Comparison of ENCODE assay signal across 7 mouse cellular contexts in the genomic region with DNA sequence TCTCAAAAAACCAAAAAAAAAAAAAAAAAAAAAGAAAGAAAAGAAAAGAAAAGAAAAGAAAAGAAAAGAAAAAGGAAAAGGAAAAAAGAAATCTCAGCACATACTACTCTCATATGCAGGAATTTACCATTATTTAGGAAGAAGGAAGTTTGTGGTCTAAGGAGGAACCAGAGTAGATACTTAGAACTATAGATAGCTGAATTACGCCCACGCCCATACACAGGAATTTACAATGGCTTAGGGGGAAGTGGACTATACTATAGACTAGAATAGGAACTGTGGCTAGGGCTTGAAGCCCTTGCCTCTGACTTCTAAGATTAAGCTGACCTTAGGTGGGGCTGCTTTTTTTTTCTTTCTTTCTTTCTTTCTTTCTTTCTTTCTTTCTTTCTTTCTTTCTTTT. TPM values are rescaled to one million over a fixed set of nuclear protein-coding genes. Genes with fewer than 3 reads are reported as not detected.
DNase-seq lines count a peak whose midpoint lies in the region.
"Not testable (repeated sequence)": the region's sequence is repeated elsewhere in the genome, so short reads cannot be mapped to it uniquely, and the experiment has no call there.
"Had no signal": no experiment of that assay in that cellular context is flagged by ENCODE, and none has a peak within 500 bp of the region (broad histone marks: within the 10 kb centered on the region; RNA-seq: fewer than 3 reads in every experiment).

No protein-coding gene starts in this region.

- DNase-seq in B cell, adult 2 months = peak; percentile 24 to 39
- peak; percentile 64 for DNase-seq in MEL-GATA-1-ER (ENCODE audit: extremely low read depth, low read depth)
- DNase-seq in ZHBTc4 (ENCODE audit: low read depth, low spot score) = peak; percentile 66
- DNase-seq in lung, postnatal 25 days (ENCODE audit: low spot score) = peak; percentile 32
- peak; percentile 46 to 49 for DNase-seq in spleen, postnatal 36 days (ENCODE audit: low spot score in 2 of 2)

- 0 out of 2 replicates have a peak overlapping the region, but pooled peaks have one; percentile 17 for H3K27ac ChIP-seq in macrophage

- 6% methylated on average over 2 of the region's 2 CpGs for whole genome bisulfite sequencing in macrophage (ENCODE audit: missing documents)

- H3K4me3 ChIP-seq in macrophage (ENCODE audit: inconsistent target) = not testable (repeated sequence)

- H3K79me2 ChIP-seq in macrophage (ENCODE audit: inconsistent target) = not testable (repeated sequence)

- H3K36me3 ChIP-seq in macrophage (ENCODE audit: inconsistent target) = not testable (repeated sequence)

RNA-seq across cellular contexts. Expression of gene Mum1, which starts 3.1 kb away (rescaled TPM):
- 10 to 100 TPM; 20.0 to 83.3 (median 42.7) TPM for total RNA-seq in macrophage (2018; cell fraction: chromatin; rRNA removed)
- 10 to 100 TPM in 1 of 26 experiments, 1 to 10 TPM in 25; 3.8 to 12.0 (median 7.0) TPM for total RNA-seq in macrophage (2018; cell fraction: cytosol; rRNA removed)
- 10 to 100 TPM in 25 of 26 experiments, 1 to 10 TPM in 1; 9.4 to 91.9 (median 26.5) TPM for total RNA-seq in macrophage (2018; cell fraction: nucleus; rRNA removed)
- 5.1 to 14.8 TPM (median 7.6 TPM) in 3 replicates for polyA plus RNA-seq in macrophage (2018)

RNA-seq across cellular contexts. Expression of gene Ndufs7, which starts 25.8 kb away (rescaled TPM):
- 10 to 100 TPM in 25 of 26 experiments, 1 to 10 TPM in 1; 7.7 to 70.5 (median 32.8) TPM for total RNA-seq in macrophage (2018; cell fraction: chromatin; rRNA removed)
- 100 to 1,000 TPM in 16 of 26 experiments, 10 to 100 TPM in 10; 77.8 to 131 (median 102) TPM for total RNA-seq in macrophage (2018; cell fraction: cytosol; rRNA removed)
- 10 to 100 TPM; 16.9 to 69.3 (median 39.0) TPM for total RNA-seq in macrophage (2018; cell fraction: nucleus; rRNA removed)
- 31.2 to 113 TPM (median 79.8 TPM) in 3 replicates for polyA plus RNA-seq in macrophage (2018)

RNA-seq across cellular contexts. Expression of gene Gamt, which starts 37.7 kb away (rescaled TPM):
- 1 to 10 TPM in 18 of 26 experiments, not detected in 8; 1.1 to 7.6 (median 3.6) TPM for total RNA-seq in macrophage (2018; cell fraction: chromatin; rRNA removed)
- total RNA-seq in macrophage (2018; cell fraction: cytosol; rRNA removed) = 10 to 100 TPM in 23 of 26 experiments, 1 to 10 TPM in 3; 8.8 to 18.0 (median 12.7) TPM
- 10 to 100 TPM in 1 of 26 experiments, 1 to 10 TPM in 25; 1.3 to 11.7 (median 3.4) TPM for total RNA-seq in macrophage (2018; cell fraction: nucleus; rRNA removed)
- 8.2 to 24.0 TPM (median 13.8 TPM) in 3 replicates for polyA plus RNA-seq in macrophage (2018)

RNA-seq across cellular contexts. Expression of gene Dazap1, which starts 38.1 kb away (rescaled TPM):
- 100 to 1,000 TPM; 101 to 504 (median 250) TPM for total RNA-seq in macrophage (2018; cell fraction: chromatin; rRNA removed)
- 10 to 100 TPM; 46.4 to 81.7 (median 59.2) TPM for total RNA-seq in macrophage (2018; cell fraction: cytosol; rRNA removed)
- total RNA-seq in macrophage (2018; cell fraction: nucleus; rRNA removed) = 100 to 1,000 TPM in 19 of 26 experiments, 10 to 100 TPM in 7; 65.7 to 287 (median 127) TPM
- polyA plus RNA-seq in macrophage (2018) = 75.1 to 96.3 TPM (median 76.2 TPM) in 3 replicates

RNA-seq across cellular contexts. Expression of gene Efna2, which starts 43.9 kb away (rescaled TPM):
- 1 to 10 TPM in 3 of 26 experiments, under 1 TPM in 12, not detected in 11; 0.30 to 1.9 (median 0.43) TPM for total RNA-seq in macrophage (2018; cell fraction: chromatin; rRNA removed)
- 1 to 10 TPM in 3 of 26 experiments, under 1 TPM in 23; 0.09 to 1.6 (median 0.25) TPM for total RNA-seq in macrophage (2018; cell fraction: cytosol; rRNA removed)
- 1 to 10 TPM in 5 of 26 experiments, under 1 TPM in 15, not detected in 6; 0.20 to 1.7 (median 0.57) TPM for total RNA-seq in macrophage (2018; cell fraction: nucleus; rRNA removed)
- 0.11 to 0.29 TPM (median 0.26 TPM) in 3 replicates for polyA plus RNA-seq in macrophage (2018)
- total RNA-seq: common myeloid progenitor, adult 5-6 weeks had no signal
